Mouse (Mus musculus): ENCODE measurements around the gene Rxfp1. TPM values are rescaled to one million over a fixed set of nuclear protein-coding genes. Genes with fewer than 3 reads are reported as not detected.
"Not testable (repeated sequence)": the region's sequence is repeated elsewhere in the genome, so short reads cannot be mapped to it uniquely, and the experiment has no call there.

Rxfp1 gene
- polyA plus RNA-seq, 1 experiment from 2014 or later = 0.14 TPM

DNA sequence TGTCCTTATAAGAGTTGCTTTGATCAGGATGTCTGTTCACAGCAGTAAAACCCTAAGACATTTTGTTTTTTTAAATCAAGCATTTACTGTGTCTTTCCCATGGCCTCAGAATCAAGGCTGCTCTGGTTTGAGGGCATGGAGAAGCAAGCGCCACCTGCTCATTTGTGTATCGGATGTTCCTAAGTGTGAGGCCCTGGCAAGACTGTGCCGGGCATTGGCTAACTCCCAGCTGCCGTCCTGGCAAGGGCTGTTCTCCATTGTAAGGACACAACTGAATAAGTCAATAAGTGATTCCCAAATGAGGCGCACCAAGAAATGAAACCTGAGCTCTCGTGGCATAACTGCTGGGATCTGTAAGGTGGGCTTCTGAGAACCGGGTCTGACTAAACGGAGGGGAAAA lies 31.2 kb downstream of the Rxfp1 start:
- Histone ChIP-seq H3K27ac (replicated peaks) (no peak overlapping the region), H3K9me3 (0 out of 2 replicates have a peak, but pooled peaks cover under 1% of the 10 kb centered on the region), H3K4me2 (no peak overlapping the region)

DNA sequence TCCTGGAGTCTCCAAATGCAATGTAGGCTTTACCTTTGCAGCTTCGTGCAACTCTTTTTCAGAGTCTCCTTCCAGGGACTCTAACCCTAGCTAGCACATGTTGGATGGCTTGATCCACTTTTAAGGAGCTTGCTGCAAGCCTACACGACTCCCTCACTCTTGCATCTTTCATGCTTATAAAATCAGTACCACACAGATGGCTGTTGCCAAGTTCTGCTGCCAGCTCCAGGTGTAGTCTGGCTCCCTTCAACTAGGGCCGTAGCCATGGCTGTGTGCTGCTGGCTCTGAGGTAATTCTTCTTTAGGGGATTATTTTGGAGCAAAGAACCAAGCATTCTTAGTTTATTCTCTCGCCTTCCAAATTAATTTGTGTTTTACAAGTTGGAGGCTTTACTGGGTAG lies 34.5 kb downstream of the Rxfp1 start:
- no peaks in the 10 kb centered on the region for H3K36me3 ChIP-seq
- no peak overlapping the region for H3K27ac ChIP-seq (replicated peaks)
- no peak overlapping the region for H3K4me2 ChIP-seq
- no peak for ATAC-seq (ENCODE audit: low FRiP score, low read depth)
- H3K4me3 ChIP-seq = no peak overlapping the region
- H3K4me1 ChIP-seq (replicated peaks) = no peaks in the 10 kb centered on the region
- WGBS = 82% methylated on average over 4 of the region's 4 CpGs
- H3K9ac ChIP-seq = no peak overlapping the region
- no peaks in the 10 kb centered on the region for H3K9me3 ChIP-seq
- no peaks in the 10 kb centered on the region for H3K27me3 ChIP-seq

More for the DNA sequence above, 31.2 kb downstream of the Rxfp1 start:
- Histone ChIP-seq H3K4me1 (replicated peaks) (no peaks in the 10 kb centered on the region), H3K27me3 (no peaks in the 10 kb centered on the region), H3K9ac (no peak overlapping the region), H3K4me3 (no peak overlapping the region), H3K36me3 (no peaks in the 10 kb centered on the region)
- no peak for ATAC-seq (ENCODE audit: low FRiP score, low read depth)
- 80% methylated on average over 8 of the region's 8 CpGs for WGBS

DNA sequence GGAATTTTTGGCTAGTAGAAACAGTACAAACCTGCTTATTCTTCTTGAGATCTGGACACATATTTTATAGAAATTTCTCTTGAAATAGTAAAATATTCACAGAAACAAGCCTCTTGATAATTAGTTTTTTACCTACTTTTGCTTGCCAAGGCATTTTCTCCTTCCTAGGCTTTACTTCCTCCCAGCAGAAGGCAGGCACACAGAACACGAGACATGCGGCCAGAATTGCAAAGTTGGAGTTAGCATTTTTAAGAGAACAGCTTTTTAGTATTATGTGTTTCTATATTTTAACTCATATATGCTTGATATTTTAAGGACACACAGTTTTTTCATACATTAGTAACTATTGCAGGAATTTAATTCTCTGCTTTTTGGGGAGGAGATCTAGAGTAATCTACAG lies 45.7 kb downstream of the Rxfp1 start:
- H3K4me2 ChIP-seq = no peak overlapping the region
- WGBS = 95% methylated on average over 2 of the region's 2 CpGs
- H3K27ac ChIP-seq (replicated peaks) = no peak overlapping the region
- H3K27me3 ChIP-seq = no peaks in the 10 kb centered on the region
- no peak overlapping the region for H3K9ac ChIP-seq
- no peaks in the 10 kb centered on the region for H3K9me3 ChIP-seq
- H3K4me3 ChIP-seq = no peak overlapping the region
- H3K36me3 ChIP-seq = no peaks in the 10 kb centered on the region
- ATAC-seq (ENCODE audit: low FRiP score, low read depth) = no peak
- no peaks in the 10 kb centered on the region for H3K4me1 ChIP-seq (replicated peaks)

DNA sequence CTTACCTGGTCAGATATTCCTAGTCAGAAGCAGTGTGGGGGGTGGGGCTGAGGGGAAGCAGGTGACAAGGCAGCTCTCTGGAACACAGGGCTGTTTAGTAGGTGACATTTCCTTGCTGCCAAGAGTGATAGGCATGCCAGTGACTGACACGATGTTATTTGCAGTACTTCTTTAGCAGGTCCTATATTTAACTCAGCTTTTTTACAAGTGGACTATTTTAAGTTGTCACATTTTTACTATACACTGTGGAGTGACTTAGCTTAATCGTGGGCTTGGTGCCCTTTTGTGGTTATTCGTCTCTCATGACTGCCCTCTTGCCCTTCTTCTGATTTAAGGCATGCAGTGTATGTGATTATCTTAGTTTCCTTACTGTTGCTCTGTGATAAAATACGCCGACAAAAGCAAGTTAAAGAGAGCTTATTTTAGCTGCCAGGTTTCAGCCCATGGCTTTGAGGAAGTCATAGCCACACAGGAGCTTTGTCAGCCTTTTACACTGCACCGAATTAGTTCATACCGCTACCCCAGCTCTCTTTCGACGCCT lies 47.5 kb downstream of the Rxfp1 start:
- Histone ChIP-seq H3K27me3 (no peaks in the 10 kb centered on the region), H3K4me1 (replicated peaks) (no peaks in the 10 kb centered on the region), H3K36me3 (no peaks in the 10 kb centered on the region), H3K27ac (replicated peaks) (no peak overlapping the region), H3K4me2 (no peak overlapping the region), H3K9ac (no peak overlapping the region), H3K4me3 (no peak overlapping the region), H3K9me3 (no peaks in the 10 kb centered on the region)
- WGBS = 95% methylated on average over 9 of the region's 9 CpGs
- ATAC-seq (ENCODE audit: low FRiP score, low read depth) = no peak

DNA sequence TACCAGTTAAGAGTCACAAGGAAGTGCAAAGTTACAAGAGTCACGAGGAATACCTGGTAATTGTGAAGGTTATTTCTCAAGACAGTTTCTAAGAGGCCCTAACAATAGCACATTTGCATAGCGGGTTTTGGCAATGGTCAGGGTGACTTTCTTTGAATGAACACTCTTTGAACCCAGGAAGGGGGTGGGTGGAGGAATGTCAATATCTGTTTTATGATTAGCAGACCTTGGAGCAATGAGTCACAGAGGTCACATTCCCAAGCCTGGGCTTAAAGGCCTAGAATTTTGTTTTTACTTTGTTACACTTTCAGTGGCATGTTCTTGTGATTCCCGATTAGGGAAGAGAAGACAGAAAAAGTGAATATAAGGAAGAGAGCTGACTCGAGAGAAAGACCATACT lies 49.6 kb downstream of the Rxfp1 start:
- not testable (repeated sequence) for H3K4me3 ChIP-seq; H3K27ac ChIP-seq (replicated peaks); H3K4me2 ChIP-seq; H3K27me3 ChIP-seq; H3K36me3 ChIP-seq; H3K4me1 ChIP-seq (replicated peaks); ATAC-seq (ENCODE audit: low FRiP score, low read depth); H3K9me3 ChIP-seq; H3K9ac ChIP-seq
- WGBS = 85% methylated on average over 4 of the region's 4 CpGs

DNA sequence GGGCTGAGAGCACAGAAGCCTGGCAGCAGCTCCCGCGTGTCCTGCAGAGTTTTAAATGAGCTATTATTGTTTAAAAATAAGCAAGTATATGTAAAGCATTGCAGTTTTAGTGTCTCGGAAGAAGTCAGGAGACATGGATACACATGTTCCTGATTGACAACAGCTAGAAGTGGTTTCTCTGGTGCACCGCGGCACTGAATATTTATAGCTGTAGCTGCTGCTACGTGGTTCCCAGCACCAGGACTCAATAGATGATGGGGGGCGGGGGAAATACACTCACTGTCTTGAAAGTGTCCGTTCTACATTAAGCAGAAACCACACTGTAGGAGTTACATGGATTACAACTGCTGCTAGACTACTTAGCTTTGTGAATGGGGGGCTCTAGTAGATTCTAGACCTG lies 54.2 kb downstream of the Rxfp1 start:
- Histone ChIP-seq H3K27ac (replicated peaks) (no peak overlapping the region), H3K4me2 (no peak overlapping the region), H3K27me3 (no peaks in the 10 kb centered on the region), H3K9ac (no peak overlapping the region), H3K4me1 (replicated peaks) (no peaks in the 10 kb centered on the region), H3K4me3 (no peak overlapping the region), H3K9me3 (no peaks in the 10 kb centered on the region), H3K36me3 (no peaks in the 10 kb centered on the region)
- no peak for ATAC-seq (ENCODE audit: low FRiP score, low read depth)
- WGBS = 68% methylated on average over 8 of the region's 8 CpGs

DNA sequence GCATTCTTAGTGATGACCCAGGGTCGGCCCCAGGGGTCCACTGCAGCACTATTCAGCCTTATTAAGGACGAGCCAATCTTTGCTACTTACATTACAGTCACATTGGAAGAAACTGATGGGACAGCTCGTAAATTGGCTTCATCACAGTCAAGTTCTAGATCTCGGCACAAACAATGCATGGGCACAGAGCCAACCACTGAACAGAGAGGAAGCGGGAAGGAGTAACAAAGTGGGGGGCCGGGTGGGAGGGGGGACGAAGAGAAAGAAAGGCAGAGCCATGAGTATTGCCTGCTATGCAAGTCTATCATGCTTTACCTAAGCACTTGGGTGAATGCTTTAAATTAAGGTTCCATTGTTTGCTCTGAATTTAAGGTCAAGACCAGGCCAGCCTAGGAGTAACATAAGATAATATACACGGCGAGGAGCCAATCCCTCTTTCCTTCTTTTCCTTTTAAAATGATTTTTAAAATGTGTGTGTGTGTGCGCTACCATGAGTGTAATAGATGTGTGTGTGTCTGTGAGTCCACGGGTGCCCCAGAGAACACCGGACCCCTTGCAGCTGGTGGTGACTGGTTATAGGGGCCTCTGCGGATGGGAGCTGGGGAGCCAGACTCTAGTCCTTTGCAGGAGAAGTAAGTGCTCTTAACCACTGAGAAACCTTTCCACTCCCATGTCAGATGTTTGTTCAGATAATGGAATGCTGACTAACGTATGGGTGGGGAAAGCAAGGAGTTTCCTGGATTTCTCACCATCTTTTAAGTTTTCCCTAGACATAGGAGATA lies 55.1 kb downstream of the Rxfp1 start:
- Histone ChIP-seq H3K4me3 (no peak overlapping the region), H3K9ac (no peak overlapping the region), H3K36me3 (no peaks in the 10 kb centered on the region), H3K4me1 (replicated peaks) (no peaks in the 10 kb centered on the region), H3K27me3 (no peaks in the 10 kb centered on the region), H3K4me2 (0 out of 2 replicates have a peak overlapping the region, but pooled peaks have one; percentile 2), H3K27ac (replicated peaks) (no peak overlapping the region), H3K9me3 (no peaks in the 10 kb centered on the region)
- no peak for ATAC-seq (ENCODE audit: low FRiP score, low read depth)
- 49% methylated on average over 14 of the region's 14 CpGs for WGBS

DNA sequence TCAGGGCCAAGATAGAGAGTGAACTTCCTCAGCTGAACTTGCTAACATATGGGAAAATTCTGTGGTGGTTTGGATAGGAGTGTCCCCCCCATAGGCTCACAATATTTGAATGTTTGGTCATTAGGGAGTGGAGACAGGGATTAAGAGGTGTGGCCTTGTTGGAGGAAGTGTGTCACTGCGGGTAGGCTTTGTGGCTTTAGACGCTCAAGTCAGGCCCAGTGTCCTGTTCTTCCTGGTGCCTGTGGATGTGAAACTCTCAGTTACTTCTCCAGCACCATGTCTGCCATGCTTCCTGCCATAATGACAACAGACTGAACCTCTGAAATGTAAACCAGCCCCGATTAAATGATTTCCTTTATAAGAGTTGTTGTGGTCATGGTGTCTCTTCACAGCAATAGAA lies 61.3 kb downstream of the Rxfp1 start:
- Histone ChIP-seq H3K9me3 (no peaks in the 10 kb centered on the region), H3K4me3 (no peak overlapping the region), H3K4me1 (replicated peaks) (no peaks in the 10 kb centered on the region), H3K36me3 (no peaks in the 10 kb centered on the region), H3K4me2 (no peak overlapping the region), H3K9ac (no peak overlapping the region), H3K27ac (replicated peaks) (no peak overlapping the region), H3K27me3 (no peaks in the 10 kb centered on the region)
- 96% methylated on average over 3 of the region's 3 CpGs for WGBS
- no peak for ATAC-seq (ENCODE audit: low FRiP score, low read depth)

DNA sequence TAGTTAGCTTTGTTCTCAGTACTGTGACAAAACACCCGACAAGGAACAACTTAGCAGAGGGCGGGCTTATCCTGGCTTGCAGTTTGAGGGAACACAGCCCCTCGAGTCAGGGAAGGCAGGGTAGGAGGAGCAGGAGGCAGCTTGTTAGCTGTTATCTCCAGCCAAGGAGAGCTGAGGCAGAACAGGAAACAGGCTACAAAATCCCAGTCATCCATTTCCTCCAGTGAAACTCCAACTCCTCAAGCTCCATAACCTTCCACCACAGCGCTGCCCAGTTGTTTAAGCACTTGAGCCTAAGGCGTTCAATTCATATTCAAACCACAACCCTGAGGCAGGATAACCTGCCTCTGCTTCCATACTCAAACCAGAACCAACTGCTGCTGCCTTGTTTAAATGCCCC lies 63.0 kb downstream of the Rxfp1 start:
- Histone ChIP-seq H3K4me3 (no peak overlapping the region), H3K4me1 (replicated peaks) (no peaks in the 10 kb centered on the region), H3K9me3 (no peaks in the 10 kb centered on the region), H3K36me3 (no peaks in the 10 kb centered on the region), H3K4me2 (no peak overlapping the region), H3K27me3 (no peaks in the 10 kb centered on the region), H3K9ac (no peak overlapping the region), H3K27ac (replicated peaks) (no peak overlapping the region)
- 89% methylated on average over 5 of the region's 5 CpGs for WGBS
- ATAC-seq (ENCODE audit: low FRiP score, low read depth) = no peak

DNA sequence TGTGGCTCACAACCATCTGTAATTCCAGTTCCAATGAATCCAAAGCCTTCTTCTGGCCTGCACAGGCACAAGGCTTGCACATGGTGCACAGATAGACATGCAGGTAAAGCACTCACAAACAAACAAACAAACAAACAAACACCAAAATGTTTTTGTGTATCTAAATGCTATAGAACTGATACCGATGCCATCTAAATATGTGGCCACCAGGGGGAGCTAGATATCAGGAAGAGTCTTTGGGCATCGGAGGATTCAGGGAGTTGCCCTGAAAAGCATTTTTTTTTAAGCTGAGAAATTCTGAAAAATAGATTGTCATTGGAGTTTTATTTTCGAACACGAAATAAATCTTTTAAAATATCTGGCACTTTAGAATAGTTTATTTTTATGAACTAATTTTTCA lies 64.6 kb downstream of the Rxfp1 start:
- Histone ChIP-seq H3K4me2 (no peak overlapping the region), H3K4me1 (replicated peaks) (no peaks in the 10 kb centered on the region), H3K36me3 (no peaks in the 10 kb centered on the region), H3K27ac (replicated peaks) (no peak overlapping the region), H3K27me3 (no peaks in the 10 kb centered on the region), H3K4me3 (no peak overlapping the region), H3K9ac (no peak overlapping the region), H3K9me3 (no peaks in the 10 kb centered on the region)
- WGBS = 20% methylated on average over 4 of the region's 4 CpGs
- ATAC-seq (ENCODE audit: low FRiP score, low read depth) = no peak

DNA sequence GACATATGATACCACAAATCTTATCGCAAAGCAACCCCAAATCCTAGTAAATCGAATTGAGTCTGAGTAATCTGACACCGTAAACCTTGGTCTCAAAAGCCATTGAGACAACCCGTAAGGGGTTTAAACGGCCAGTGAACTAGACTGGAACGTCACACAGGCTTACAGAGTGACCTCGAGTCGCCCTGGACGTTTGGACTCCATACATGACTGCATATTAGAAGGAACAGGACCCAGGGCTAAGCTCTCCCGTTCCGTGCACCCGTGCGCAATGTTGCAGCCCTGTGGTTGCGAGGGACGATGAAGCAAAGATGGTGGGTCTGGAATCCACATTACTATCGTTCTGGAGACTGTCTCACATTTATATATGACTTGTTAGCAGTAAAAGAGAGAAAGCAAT lies 65.5 kb downstream of the Rxfp1 start:
- WGBS = 88% methylated on average over 16 of the region's 16 CpGs
- ATAC-seq (ENCODE audit: low FRiP score, low read depth) = no peak
- H3K4me2 ChIP-seq = no peak overlapping the region
- no peak overlapping the region for H3K9ac ChIP-seq
- H3K9me3 ChIP-seq = no peaks in the 10 kb centered on the region
- H3K36me3 ChIP-seq = no peaks in the 10 kb centered on the region
- H3K4me1 ChIP-seq (replicated peaks) = no peaks in the 10 kb centered on the region
- no peaks in the 10 kb centered on the region for H3K27me3 ChIP-seq
- H3K4me3 ChIP-seq = no peak overlapping the region
- H3K27ac ChIP-seq (replicated peaks) = no peak overlapping the region

DNA sequence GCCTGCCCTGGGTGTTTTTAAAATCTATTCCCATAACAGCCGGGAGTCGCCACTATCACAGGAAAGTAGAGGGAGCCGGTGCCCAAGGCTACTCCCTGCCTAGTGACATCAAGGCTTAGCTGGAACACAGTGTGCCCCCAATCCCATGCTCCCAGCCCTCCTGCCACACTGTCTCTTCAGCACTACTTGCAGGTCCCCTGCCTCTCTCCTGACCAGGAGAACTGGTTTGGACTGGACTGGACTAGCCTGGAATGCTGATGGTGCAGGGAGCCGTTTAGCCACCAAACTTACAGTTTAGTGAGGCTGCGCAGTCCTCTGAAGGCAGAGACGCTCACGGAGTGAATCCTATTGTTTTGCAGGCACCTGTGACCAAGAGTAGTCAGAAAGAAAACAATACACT lies 67.1 kb downstream of the Rxfp1 start:
- no peak overlapping the region for H3K27ac ChIP-seq (replicated peaks)
- H3K4me2 ChIP-seq = no peak overlapping the region
- WGBS = 84% methylated on average over 7 of the region's 7 CpGs
- H3K27me3 ChIP-seq = no peaks in the 10 kb centered on the region
- no peak for ATAC-seq (ENCODE audit: low FRiP score, low read depth)
- no peak overlapping the region for H3K9ac ChIP-seq
- no peaks in the 10 kb centered on the region for H3K9me3 ChIP-seq
- no peaks in the 10 kb centered on the region for H3K36me3 ChIP-seq
- no peaks in the 10 kb centered on the region for H3K4me1 ChIP-seq (replicated peaks)
- H3K4me3 ChIP-seq = no peak overlapping the region

All from hindbrain, embryonic 15.5 days (tissue).